Mouse (Mus musculus) MEL (cell line): ENCODE results near the gene Ston1. TPM values are rescaled to one million over a fixed set of nuclear protein-coding genes. Genes with fewer than 3 reads are reported as not detected.

ENCODE experiments used
- DNase-seq: peaks from one replicate; pipeline ENCODE4 v3.0.0; 2011; ENCODE audit warnings: low read depth, low spot score
- H3K27ac ChIP-seq: 2 replicates; pipeline ENCODE4 v1.5.1; 2012; ENCODE audit warnings: low read depth, mild to moderate bottlenecking, control low read depth, low read length, moderate library complexity; ENCODE audit not compliant: control insufficient read depth
- H3K27me3 ChIP-seq, 2 experiments: fragments of 150-350 bp in 1 of 2; sonication (generic) in 1 of 2; 2 replicates each; pipeline ENCODE4 v1.6.1; 2012; ENCODE audit warnings: low read length in 2 of 2, mild to moderate bottlenecking in 2 of 2, improper control_type of control experiment in 1 of 2, moderate library complexity in 1 of 2; ENCODE audit not compliant: insufficient read depth in 2 of 2, control insufficient read depth in 1 of 2
- H3K36me3 ChIP-seq, 2 experiments: 2 replicates each; pipeline ENCODE4 v1.6.1; 2012 to 2014; ENCODE audit warnings: low read length in 2 of 2, improper control_type of control experiment in 1 of 2, inconsistent platforms in 1 of 2, mild to moderate bottlenecking in 1 of 2; ENCODE audit not compliant: insufficient read depth in 2 of 2, control insufficient read depth in 1 of 2
- H3K4me1 ChIP-seq, 2 experiments: fragments of 150-350 bp in 1 of 2; sonication (generic) in 1 of 2; 2 replicates each; pipeline ENCODE4 v1.6.1; 2012; ENCODE audit warnings: low read length in 2 of 2, improper control_type of control experiment in 1 of 2, mild to moderate bottlenecking in 1 of 2; ENCODE audit not compliant: insufficient read depth in 2 of 2, control insufficient read depth in 1 of 2
- H3K4me3 ChIP-seq, 2 experiments: fragments of 150-350 bp in 1 of 2; sonication (generic) in 1 of 2; 2 replicates each; pipeline ENCODE4 v1.5.1; 2012; ENCODE audit warnings: low read depth in 2 of 2, low read length in 2 of 2, mild to moderate bottlenecking in 2 of 2, moderate library complexity in 2 of 2, control low read depth in 1 of 2, improper control_type of control experiment in 1 of 2; ENCODE audit not compliant: control insufficient read depth in 1 of 2, insufficient read depth in 1 of 2
- H3K79me2 ChIP-seq: 2 replicates; pipeline ENCODE4 v1.6.1; 2012; ENCODE audit warnings: mild to moderate bottlenecking, low read length, moderate library complexity; ENCODE audit not compliant: control insufficient read depth, poor library complexity, insufficient read depth
- H3K9ac ChIP-seq: 2 replicates; pipeline ENCODE4 v1.6.1; 2012; ENCODE audit warnings: low read depth, mild to moderate bottlenecking, control low read depth, low read length, moderate library complexity; ENCODE audit not compliant: control insufficient read depth, poor library complexity, severe bottlenecking
- H3K9me3 ChIP-seq: fragments of 150-350 bp; sonication (generic); replicated peaks from 2 replicates; pipeline ENCODE4 v1.6.1; 2012; ENCODE audit warnings: mild to moderate bottlenecking, low read length, improper control_type of control experiment, moderate library complexity; ENCODE audit not compliant: insufficient read depth
- CHD1 ChIP-seq: IDR thresholded peaks from 2 replicates; pipeline ENCODE4 v1.6.1; 2012; ENCODE audit warnings: low read depth, mild to moderate bottlenecking, inconsistent platforms, low read length, improper control_type of control experiment
- CTCF ChIP-seq, 3 experiments: IDR thresholded peaks in 2 of 3; conservative IDR thresholded peaks in 1 of 3; 2 replicates each; pipeline ENCODE4 v1.5.1; 2011 to 2012; ENCODE audit warnings: low read length in 3 of 3, low read depth in 2 of 3, mild to moderate bottlenecking in 2 of 3, improper control_type of control experiment in 1 of 3, inconsistent platforms in 1 of 3, mixed read lengths in 1 of 3, moderate library complexity in 1 of 3; ENCODE audit not compliant: control insufficient read depth in 1 of 3, insufficient read depth in 1 of 3, poor library complexity in 1 of 3, severe bottlenecking in 1 of 3
- ETS1 ChIP-seq: IDR thresholded peaks from 2 replicates; pipeline ENCODE4 v1.6.1; 2012; ENCODE audit warnings: low read depth, mild to moderate bottlenecking, inconsistent platforms, low read length, improper control_type of control experiment, moderate library complexity
- GABPA ChIP-seq: IDR thresholded peaks from 2 replicates; pipeline ENCODE4 v1.6.1; 2012; ENCODE audit warnings: low read depth, mild to moderate bottlenecking, inconsistent platforms, low read length, improper control_type of control experiment, moderate library complexity
- GATA1 ChIP-seq: IDR thresholded peaks from 2 replicates; pipeline ENCODE4 v1.6.1; 2011; ENCODE audit warnings: low read depth, low read length, improper control_type of control experiment
- HCFC1 ChIP-seq: IDR thresholded peaks from 2 replicates; pipeline ENCODE4 v1.6.1; 2012; ENCODE audit warnings: low read depth, mild to moderate bottlenecking, inconsistent platforms, low read length, improper control_type of control experiment, moderate library complexity
- JUND ChIP-seq: IDR thresholded peaks from 2 replicates; pipeline ENCODE4 v1.6.1; 2011; ENCODE audit warnings: low read depth, mild to moderate bottlenecking, improper control_type of control experiment, low read length
- KAT2A ChIP-seq: conservative IDR thresholded peaks from 2 replicates; pipeline ENCODE4 v1.6.1; 2012; ENCODE audit warnings: low read depth, low read length, improper control_type of control experiment, inconsistent platforms
- MAFK ChIP-seq: IDR thresholded peaks from 2 replicates; pipeline ENCODE4 v1.6.1; 2011; ENCODE audit warnings: low read depth, mild to moderate bottlenecking, low read length, improper control_type of control experiment, borderline replicate concordance
- MEF2A ChIP-seq: IDR thresholded peaks from 2 replicates; pipeline ENCODE4 v1.6.1; 2014; ENCODE audit warnings: low read depth, mild to moderate bottlenecking, inconsistent platforms, low read length, improper control_type of control experiment; ENCODE audit not compliant: poor library complexity, insufficient replicate concordance, severe bottlenecking; ENCODE audit errors: extremely low read depth
- MXI1 ChIP-seq: IDR thresholded peaks from 2 replicates; pipeline ENCODE4 v1.6.1; 2011; ENCODE audit warnings: mild to moderate bottlenecking, low read depth, low read length, improper control_type of control experiment
- MYC ChIP-seq: IDR thresholded peaks from 2 replicates; pipeline ENCODE4 v1.6.1; 2011; ENCODE audit warnings: low read depth, mild to moderate bottlenecking, low read length, improper control_type of control experiment, moderate library complexity
- NRF1 ChIP-seq: IDR thresholded peaks from 2 replicates; pipeline ENCODE4 v1.6.1; 2014; ENCODE audit warnings: low read depth, mild to moderate bottlenecking, inconsistent platforms, low read length, improper control_type of control experiment, moderate library complexity; ENCODE audit not compliant: poor library complexity, insufficient read depth, severe bottlenecking
- POLR2A ChIP-seq, 2 experiments: IDR thresholded peaks; 2 replicates each; pipeline ENCODE4 v1.6.1; 2011 to 2012; ENCODE audit warnings: low read length in 2 of 2, mild to moderate bottlenecking in 2 of 2, control low read depth in 1 of 2, improper control_type of control experiment in 1 of 2, low read depth in 1 of 2, moderate library complexity in 1 of 2; ENCODE audit not compliant: control insufficient read depth in 1 of 2, insufficient read depth in 1 of 2, poor library complexity in 1 of 2
- POLR2AphosphoS2 ChIP-seq: IDR thresholded peaks from 2 replicates; pipeline ENCODE4 v1.6.1; 2011; ENCODE audit warnings: low read length, improper control_type of control experiment
- RAD21 ChIP-seq: IDR thresholded peaks from 2 replicates; pipeline ENCODE4 v1.6.1; 2011; ENCODE audit warnings: mild to moderate bottlenecking, low read depth, low read length, improper control_type of control experiment
- SIN3A ChIP-seq: IDR thresholded peaks from 2 replicates; pipeline ENCODE4 v1.6.1; 2012; ENCODE audit warnings: low read length, improper control_type of control experiment, inconsistent platforms
- SMC3 ChIP-seq: IDR thresholded peaks from 2 replicates; pipeline ENCODE4 v1.6.1; 2011; ENCODE audit warnings: low read depth, low read length, improper control_type of control experiment
- TAL1 ChIP-seq: IDR thresholded peaks from 2 replicates; pipeline ENCODE4 v1.6.1; 2012; ENCODE audit warnings: mild to moderate bottlenecking, inconsistent platforms, low read length, moderate library complexity, mixed read lengths
- TCF12 ChIP-seq: IDR thresholded peaks from 2 replicates; pipeline ENCODE4 v1.6.1; 2014; ENCODE audit warnings: low read depth, mild to moderate bottlenecking, inconsistent platforms, low read length, improper control_type of control experiment, moderate library complexity
- USF1 ChIP-seq: IDR thresholded peaks from 2 replicates; pipeline ENCODE4 v1.6.1; 2014; ENCODE audit warnings: low read depth, mild to moderate bottlenecking, inconsistent platforms, low read length, improper control_type of control experiment, moderate library complexity
- USF2 ChIP-seq, 2 experiments: IDR thresholded peaks; 2 replicates each; pipeline ENCODE4 v1.6.1; 2011 to 2012; ENCODE audit warnings: improper control_type of control experiment in 2 of 2, low read length in 2 of 2, borderline replicate concordance in 1 of 2, inconsistent platforms in 1 of 2, low read depth in 1 of 2, mild to moderate bottlenecking in 1 of 2; ENCODE audit not compliant: insufficient read depth in 1 of 2
- ZKSCAN1 ChIP-seq: IDR thresholded peaks from 2 replicates; pipeline ENCODE4 v1.6.1; 2012; ENCODE audit warnings: low read depth, mild to moderate bottlenecking, inconsistent platforms, low read length, improper control_type of control experiment, moderate library complexity
- ZMIZ1 ChIP-seq: IDR thresholded peaks from 2 replicates; pipeline ENCODE4 v1.6.1; 2012; ENCODE audit warnings: low read depth, mild to moderate bottlenecking, inconsistent platforms, low read length, improper control_type of control experiment, moderate library complexity
- ZNF384 ChIP-seq: IDR thresholded peaks from 2 replicates; pipeline ENCODE4 v1.6.1; 2012; ENCODE audit warnings: low read depth, mild to moderate bottlenecking, inconsistent platforms, low read length, improper control_type of control experiment
- polyA plus RNA-seq, 2 experiments: library from polyadenylated mRNA; stranded (reverse) in 1 of 2; unstranded in 1 of 2; fragments of >175 nt in 1 of 2; fragments of >200 nt in 1 of 2; gene quantifications; 2 replicates each; pipeline versions ENCODE4 v1.2.1 to v1.2.4; 2012; ENCODE audit warnings: low replicate concordance in 2 of 2, low read depth in 1 of 2; ENCODE audit not compliant: insufficient read length in 2 of 2, insufficient read depth in 1 of 2, missing spikeins in 1 of 2
- total RNA-seq: library from RNA; depleted of rRNA; stranded (reverse); fragments of 300-350 nt; gene quantifications from 2 replicates; pipeline ENCODE4 v1.2.3, GENCODE M21; 2012

The Ston1 gene
- total and polyA plus RNA-seq, 3 experiments = 0.39 to 4.9 TPM; not detected in 1

DNA sequence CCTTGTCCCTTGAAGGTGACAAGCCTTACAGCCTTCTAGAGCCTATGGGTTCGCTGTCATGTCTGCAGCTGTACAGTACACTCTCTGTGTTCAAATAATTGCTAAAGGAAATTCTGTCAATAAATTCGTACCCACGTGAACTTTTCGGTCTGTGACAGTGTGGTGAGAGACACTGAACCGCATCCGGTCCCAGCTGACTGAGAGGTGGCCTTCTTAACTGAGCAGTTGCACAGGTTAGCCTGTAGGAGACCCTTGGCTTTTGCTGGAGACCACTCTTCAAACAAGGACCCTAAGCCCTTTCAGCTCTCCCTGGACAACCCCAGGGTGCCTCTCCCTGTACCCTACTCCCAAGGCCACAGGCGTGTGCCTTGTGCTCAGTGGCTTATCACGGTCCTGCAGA lies 9.3 kb upstream of the Ston1 start:
- Histone ChIP-seq H3K27ac (no peak overlapping the region), H3K4me3 (no peak overlapping the region), H3K9me3 (no peaks in the 10 kb centered on the region), H3K36me3 (peaks cover 0 to 5% of the 10 kb centered on the region in 2 experiments; a peak in 2 of 4 replicates), H3K79me2 (no peaks in the 10 kb centered on the region), H3K4me1 (no peaks in the 10 kb centered on the region), H3K9ac (no peak overlapping the region), H3K27me3 (no peaks in the 10 kb centered on the region)
- no peak for TF ChIP-seq POLR2AphosphoS2
- TF ChIP-seq GABPA = no peak
- no peak for TF ChIP-seq JUND
- no peak for TF ChIP-seq SIN3A
- TF ChIP-seq ZNF384 = no peak
- TF ChIP-seq MAFK = no peak
- no peak for TF ChIP-seq MXI1
- no peak for TF ChIP-seq MYC
- TF ChIP-seq USF2 (IDR thresholded peaks at IDR 0.05; ENCODE audit: borderline replicate concordance in 1 of 2, insufficient read depth in 1 of 2, low read depth in 1 of 2, low read length in 2 of 2) = no peak
- no peak for TF ChIP-seq ZMIZ1
- TF ChIP-seq SMC3 = no peak
- no peak for TF ChIP-seq KAT2A
- TF ChIP-seq CTCF (IDR thresholded peaks at IDR 0.05 in 2 of 3, conservative IDR thresholded peaks at IDR 0.05 in 1 of 3; ENCODE audit: control insufficient read depth in 1 of 3, insufficient read depth in 1 of 3, low read depth in 2 of 3, low read length in 3 of 3, poor library complexity in 1 of 3, severe bottlenecking in 1 of 3) = no peak
- DNase-seq = no peak

DNA sequence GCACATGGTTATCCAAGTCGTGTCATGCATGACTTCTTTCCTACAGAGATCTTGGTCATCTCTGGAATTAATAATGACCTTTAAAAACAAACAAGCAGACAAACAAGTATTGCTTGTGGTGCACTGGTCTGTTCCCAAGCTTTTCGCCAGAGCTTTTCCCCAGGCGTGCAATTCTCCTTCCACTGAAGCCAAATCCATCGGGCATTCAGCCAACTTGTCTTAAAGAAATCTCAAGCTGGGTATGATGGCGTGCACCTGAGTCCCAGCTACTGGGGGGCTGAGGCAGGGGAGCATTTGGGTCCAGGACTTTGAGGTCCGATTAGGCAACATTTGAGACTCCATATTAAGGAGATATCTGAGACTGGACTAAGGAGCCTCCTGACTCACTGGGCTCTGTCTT lies 7.2 kb upstream of the Ston1 start:
- no peak for DNase-seq
- H3K4me1 ChIP-seq = no peaks in the 10 kb centered on the region
- H3K9ac ChIP-seq = no peak overlapping the region
- H3K36me3 ChIP-seq = no peaks in the 10 kb centered on the region
- no peaks in the 10 kb centered on the region for H3K27me3 ChIP-seq
- H3K79me2 ChIP-seq = no peaks in the 10 kb centered on the region
- H3K4me3 ChIP-seq = no peak overlapping the region
- H3K9me3 ChIP-seq = no peaks in the 10 kb centered on the region
- TF ChIP-seq POLR2A (IDR thresholded peaks at IDR 0.05; ENCODE audit: control insufficient read depth in 1 of 2, insufficient read depth in 1 of 2, low read depth in 1 of 2, low read length in 2 of 2, poor library complexity in 1 of 2) = no peak
- H3K27ac ChIP-seq = no peak overlapping the region

DNA sequence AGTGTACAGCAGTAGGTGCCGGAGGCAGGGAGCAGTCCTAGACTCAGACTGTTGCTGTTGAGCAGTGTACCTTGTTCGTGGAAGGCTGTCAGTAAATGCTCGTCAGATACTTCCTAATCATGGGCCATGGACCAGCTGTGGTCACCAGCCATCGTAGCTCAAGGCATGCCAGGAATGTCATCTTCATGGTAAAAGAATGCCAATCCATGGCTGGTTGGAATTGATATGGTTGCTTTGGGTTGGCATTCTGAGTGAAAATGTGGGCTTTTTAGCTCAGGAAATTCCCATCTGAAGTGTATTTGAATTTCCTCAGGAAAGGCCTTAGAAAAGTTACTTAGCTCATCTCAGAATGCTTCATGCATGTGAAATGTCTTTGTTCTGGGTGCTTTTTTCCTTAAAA lies 2.4 kb upstream of the Ston1 start:
- DNase-seq = no peak
- Histone ChIP-seq H3K4me1 (peaks cover 0 to 7% of the 10 kb centered on the region in 2 experiments; a peak in 2 of 4 replicates), H3K27me3 (no peaks in the 10 kb centered on the region)
- TF ChIP-seq GATA1 (no peak), MXI1 (no peak), RAD21 (no peak), TCF12 (no peak), NRF1 (no peak), MYC (no peak), ZMIZ1 (no peak), SIN3A (no peak), USF2 (IDR thresholded peaks at IDR 0.05; ENCODE audit: borderline replicate concordance in 1 of 2, insufficient read depth in 1 of 2, low read depth in 1 of 2, low read length in 2 of 2) (no peak), CHD1 (no peak), ZKSCAN1 (no peak), GABPA (no peak), MEF2A (no peak), TAL1 (no peak), MAFK (no peak), USF1 (no peak), ETS1 (no peak), HCFC1 (no peak), ZNF384 (no peak)
- TF ChIP-seq, all 39 proteins: peak for 0
- H3K36me3 ChIP-seq = no peaks in the 10 kb centered on the region
- H3K27ac ChIP-seq = no peak overlapping the region
- no peaks in the 10 kb centered on the region for H3K9me3 ChIP-seq
- H3K4me3 ChIP-seq = no peak overlapping the region
- H3K9ac ChIP-seq = no peak overlapping the region
- no peaks in the 10 kb centered on the region for H3K79me2 ChIP-seq
